Mouse (Mus musculus) brain, embryonic 14.5 days (tissue): ENCODE measurements around the gene Fam131c.

Experiments used
- CTCF ChIP-seq: fragments of 200-500 bp; IDR thresholded peaks from 2 replicates; pipeline ENCODE4 v1.5.1; 2012; ENCODE audit warnings: inconsistent platforms, mild to moderate bottlenecking, moderate library complexity, borderline replicate concordance; ENCODE audit not compliant: insufficient read depth, insufficient read length; ENCODE audit errors: extremely low read depth
- POLR2A ChIP-seq: fragments of 200-500 bp; IDR thresholded peaks from 2 replicates; pipeline ENCODE4 v1.6.1; 2012; ENCODE audit warnings: mild to moderate bottlenecking, inconsistent platforms, borderline replicate concordance; ENCODE audit not compliant: poor library complexity, insufficient read depth, insufficient read length, severe bottlenecking; ENCODE audit errors: extremely low read depth

DNA sequence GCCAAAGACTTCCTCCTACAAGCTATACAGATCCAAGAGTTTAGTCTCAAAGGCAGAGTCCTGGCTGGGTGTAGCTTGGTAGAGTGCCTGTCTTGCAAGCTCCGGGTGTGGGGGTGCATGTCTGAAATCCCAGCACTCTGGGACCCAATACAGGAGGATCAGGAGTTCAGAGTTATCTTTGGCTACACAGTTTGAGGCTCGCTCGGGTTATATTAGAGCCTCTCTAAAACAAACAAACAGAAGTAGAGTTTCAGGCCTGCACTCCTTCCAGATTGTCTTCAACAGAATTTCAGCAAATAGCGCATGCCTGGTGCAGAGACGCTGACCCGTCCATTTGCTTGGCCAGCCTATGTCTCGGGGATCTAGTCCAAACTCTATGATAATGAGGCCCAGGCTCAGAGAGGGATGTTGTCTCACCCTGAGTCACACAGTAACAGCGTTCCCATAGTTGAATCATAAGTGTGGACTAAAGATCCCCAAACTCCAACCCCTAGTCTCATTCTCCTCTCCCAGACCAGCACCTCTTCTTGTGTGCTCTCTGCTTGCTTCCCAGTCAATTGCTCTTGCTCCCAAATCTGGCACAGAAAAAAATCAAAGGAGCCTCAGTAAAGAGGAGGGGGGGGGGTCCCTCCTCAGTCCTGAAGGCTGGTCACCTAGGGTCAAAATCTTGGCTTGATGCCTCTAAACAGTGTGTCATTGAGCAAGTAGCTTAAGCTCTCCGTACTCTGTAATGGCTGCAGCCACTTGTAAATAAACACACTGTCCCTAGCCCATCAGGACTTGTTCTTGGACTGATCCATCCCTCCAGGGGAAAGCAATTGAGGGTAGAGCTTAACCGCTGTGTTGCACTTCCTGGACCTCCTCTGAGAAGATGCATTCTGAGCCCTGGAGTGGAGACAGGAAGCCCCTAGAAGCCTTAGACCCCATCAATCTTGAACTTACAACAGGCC, 59.1 kb downstream of the Fam131c start:
- no peak for TF ChIP-seq CTCF
- TF ChIP-seq POLR2A: no peak
